Mouse (Mus musculus) MEL-GATA-1-ER (cell line): Measurements from ENCODE around the gene Col9a1.

Experiments
- DNase-seq: peaks from one replicate; pipeline ENCODE4 v3.0.0-alpha.2; 2012; ENCODE audit warnings: low read depth; ENCODE audit errors: extremely low read depth

Gene Col9a1

GRCm38 (mm10) chr1:24177224-24177851, at the start of gene Col9a1:
Col9a1 (plus strand) TSS chr1:24177610.
- DNase-seq: no peak

GRCm38 (mm10) chr1:24127866-24128265, 49.5 kb upstream of the Col9a1 start:
- DNase-seq: no peak

GRCm38 (mm10) chr1:24133853-24134252, 43.6 kb upstream of the Col9a1 start:
- no peak for DNase-seq

- DNase-seq: peak; percentile 11
Measured at GRCm38 (mm10) chr1:24134792-24135191, 42.6 kb upstream of the Col9a1 start.

GRCm38 (mm10) chr1:24137133-24137532, 40.3 kb upstream of the Col9a1 start:
- peak; percentile 11 for DNase-seq

GRCm38 (mm10) chr1:24140555-24140954, 36.9 kb upstream of the Col9a1 start:
- no peak for DNase-seq

GRCm38 (mm10) chr1:24143504-24143903, 33.9 kb upstream of the Col9a1 start:
- no peak for DNase-seq

- DNase-seq: no peak
Measured at GRCm38 (mm10) chr1:24157751-24158150, 19.7 kb upstream of the Col9a1 start.

GRCm38 (mm10) chr1:24169410-24169809, 8.0 kb upstream of the Col9a1 start:
- DNase-seq: no peak

- peak; percentile 2 for DNase-seq
Measured at GRCm38 (mm10) chr1:24171205-24171866, 6.1 kb upstream of the Col9a1 start.

- no peak for DNase-seq
Measured at GRCm38 (mm10) chr1:24171898-24172297, 5.5 kb upstream of the Col9a1 start.

- DNase-seq: no peak
Measured at GRCm38 (mm10) chr1:24172656-24173055, 4.8 kb upstream of the Col9a1 start.

GRCm38 (mm10) chr1:24175761-24176160, 1.6 kb upstream of the Col9a1 start:
- DNase-seq: no peak

GRCm38 (mm10) chr1:24179856-24180255, 2.4 kb downstream of the Col9a1 start:
- no peak for DNase-seq

- DNase-seq: no peak
Measured at GRCm38 (mm10) chr1:24184981-24185380, 7.6 kb downstream of the Col9a1 start.

- no peak for DNase-seq
Measured at GRCm38 (mm10) chr1:24186964-24187363, 9.6 kb downstream of the Col9a1 start.

GRCm38 (mm10) chr1:24191668-24192067, 14.3 kb downstream of the Col9a1 start:
- DNase-seq: no peak

- no peak for DNase-seq
Measured at GRCm38 (mm10) chr1:24194111-24194510, 16.7 kb downstream of the Col9a1 start.

- no peak for DNase-seq
Measured at GRCm38 (mm10) chr1:24195070-24195840, 17.8 kb downstream of the Col9a1 start.

GRCm38 (mm10) chr1:24195951-24196517, 18.6 kb downstream of the Col9a1 start:
- no peak for DNase-seq

- DNase-seq: no peak
Measured at GRCm38 (mm10) chr1:24211621-24212385, 34.4 kb downstream of the Col9a1 start.
